Mouse (Mus musculus): Measurements from ENCODE around the gene Stk26. TPM values are rescaled to one million over a fixed set of nuclear protein-coding genes. Genes with fewer than 3 reads are reported as not detected.

Stk26 gene
- polyA plus RNA-seq (2015; fragmentation: Nextera tagmentation; extraction: Ambion mirVana), result 6.6 and 8.4 TPM in 2 replicates

DNA sequence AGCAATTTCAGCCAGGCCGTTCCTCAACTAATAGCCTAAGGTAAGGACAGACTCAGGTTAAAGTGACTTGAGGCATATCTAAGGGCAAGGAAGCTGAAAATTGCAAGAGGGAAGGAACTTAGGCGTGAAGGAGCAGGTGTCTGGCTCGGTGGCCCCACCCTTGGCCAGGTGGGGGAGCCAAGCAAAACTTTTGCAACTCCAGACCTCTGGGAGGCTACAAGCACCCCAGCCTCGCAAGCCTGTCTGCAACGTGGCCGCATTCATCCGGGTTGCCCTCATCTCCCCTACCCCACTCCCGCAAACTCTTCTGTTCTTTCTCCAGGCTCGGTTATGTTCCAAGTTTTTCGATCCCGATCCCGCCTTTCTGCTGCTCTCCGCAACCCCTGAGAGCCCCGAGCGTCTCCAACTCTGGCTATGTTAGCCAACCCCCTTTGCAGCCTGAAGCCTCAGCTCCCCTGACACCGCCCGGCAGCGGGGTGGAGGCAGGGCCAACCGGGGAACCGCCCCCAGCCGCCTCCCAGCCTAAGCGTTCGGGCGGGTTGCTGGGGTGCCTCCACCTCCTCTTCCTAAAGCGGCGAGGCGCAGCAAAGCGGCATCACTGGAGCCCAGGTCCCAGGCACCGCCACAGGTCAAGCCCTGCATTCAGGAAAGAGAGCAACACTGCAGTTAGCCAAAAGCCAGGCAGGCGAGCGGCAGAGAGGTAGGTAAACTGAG, at the start of gene Stk26:
Gene Stk26, plus strand, starts transcription at position 201 of the 714 bp plus-strand sequence.
- no peaks in the 10 kb centered on the region for H3K9me3 ChIP-seq
- H3K36me3 ChIP-seq, result no peaks in the 10 kb centered on the region
- no peaks in the 10 kb centered on the region for H3K27me3 ChIP-seq (replicated peaks)
- peak within 1 kb of the TSS; percentile 51 for H3K4me3 ChIP-seq (replicated peaks)
- H3K4me1 ChIP-seq, result no peaks in the 10 kb centered on the region
- 18% methylated on average over 31 of the region's 31 CpGs for WGBS
- ATAC-seq (ENCODE audit: insufficient read depth, low FRiP score, low read depth), result peak; percentile 97
- 0 out of 2 replicates have a peak within 1 kb of the TSS, but pooled peaks have one; percentile 9 for H3K9ac ChIP-seq
- H3K4me2 ChIP-seq, result peak within 1 kb of the TSS; percentile 66
- H3K27ac ChIP-seq, result no peak within 1 kb of the TSS

DNA sequence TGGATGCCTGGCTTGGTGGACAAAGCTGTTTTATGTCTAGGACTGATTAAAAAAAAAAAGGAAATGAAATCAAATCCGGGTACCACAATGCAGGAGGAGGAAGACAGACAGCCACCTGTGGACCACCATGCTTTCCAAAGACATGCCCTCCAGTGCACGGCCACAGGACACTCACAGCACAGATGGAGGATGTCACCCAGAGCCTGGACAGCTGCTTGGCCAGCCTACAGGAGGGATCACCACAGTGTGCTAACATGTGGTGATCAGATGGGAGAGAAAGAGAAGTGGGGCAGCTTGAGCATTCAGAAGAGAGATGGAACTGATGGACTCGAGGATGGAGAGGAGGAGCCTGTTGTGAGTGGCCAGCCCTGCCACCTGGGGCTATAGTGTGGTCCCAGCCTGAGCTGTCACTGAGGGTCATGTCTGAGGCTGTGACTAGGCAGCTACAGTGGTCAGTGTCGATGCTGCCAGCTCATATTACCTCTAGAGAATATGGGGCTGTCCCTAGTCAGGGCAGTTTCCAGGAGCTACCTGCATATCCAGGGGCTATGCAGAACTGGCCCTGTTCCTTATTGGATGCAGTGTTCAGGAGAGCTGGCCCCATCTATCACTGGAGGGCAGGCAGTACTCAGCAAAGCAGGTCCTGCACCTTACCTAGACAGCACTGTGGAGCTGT, 47.7 kb upstream of the Stk26 start:
- Histone ChIP-seq H3K9me3 (no peaks in the 10 kb centered on the region), H3K36me3 (no peaks in the 10 kb centered on the region), H3K27ac (no peak overlapping the region), H3K4me2 (no peak overlapping the region), H3K9ac (no peak overlapping the region), H3K4me3 (replicated peaks) (no peak overlapping the region), H3K27me3 (replicated peaks) (no peaks in the 10 kb centered on the region), H3K4me1 (no peaks in the 10 kb centered on the region)
- 44% methylated on average over 4 of the region's 4 CpGs for WGBS
- 0 out of 2 replicates have a peak, but pooled peaks have one; percentile 31 for ATAC-seq (ENCODE audit: insufficient read depth, low FRiP score, low read depth)

GRCm38 (mm10) chrX:50797798-50798197, 43.0 kb upstream of the Stk26 start:
- H3K4me3 ChIP-seq (replicated peaks), result no peak overlapping the region
- WGBS, result 78% methylated on average over 1 of the region's 1 CpGs

DNA sequence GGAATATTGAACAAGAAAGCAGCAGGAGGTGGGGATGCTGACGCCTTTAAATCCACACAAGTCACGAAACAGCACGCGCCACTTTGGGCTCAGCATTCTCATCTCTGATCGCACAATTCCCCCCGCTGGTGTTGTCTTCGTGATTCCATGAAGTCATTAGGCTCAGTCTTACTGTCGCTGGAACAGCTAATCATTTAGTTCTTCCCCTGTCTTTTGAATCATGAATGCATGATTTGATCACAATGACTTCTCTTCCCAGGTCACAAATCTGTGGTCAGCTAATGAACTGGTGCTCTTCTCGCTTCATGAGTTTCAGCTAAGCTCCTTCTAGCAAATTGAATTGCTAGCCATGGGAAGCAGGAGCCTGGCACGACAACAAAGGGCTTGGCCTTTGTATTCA, 42.3 kb upstream of the Stk26 start:
- no peaks in the 10 kb centered on the region for H3K9me3 ChIP-seq
- 81% methylated on average over 10 of the region's 10 CpGs for WGBS
- no peaks in the 10 kb centered on the region for H3K4me1 ChIP-seq
- H3K4me3 ChIP-seq (replicated peaks), result no peak overlapping the region
- H3K27me3 ChIP-seq (replicated peaks), result no peaks in the 10 kb centered on the region
- H3K27ac ChIP-seq, result no peak overlapping the region
- no peak overlapping the region for H3K9ac ChIP-seq
- no peak overlapping the region for H3K4me2 ChIP-seq
- ATAC-seq (ENCODE audit: insufficient read depth, low FRiP score, low read depth), result no peak
- H3K36me3 ChIP-seq, result no peaks in the 10 kb centered on the region

More at GRCm38 (mm10) chrX:50797798-50798197, 43.0 kb upstream of the Stk26 start:
- Histone ChIP-seq H3K4me2 (no peak overlapping the region), H3K27me3 (replicated peaks) (no peaks in the 10 kb centered on the region), H3K9ac (no peak overlapping the region), H3K36me3 (no peaks in the 10 kb centered on the region), H3K4me1 (no peaks in the 10 kb centered on the region), H3K27ac (no peak overlapping the region), H3K9me3 (no peaks in the 10 kb centered on the region)
- no peak for ATAC-seq (ENCODE audit: insufficient read depth, low FRiP score, low read depth)

- Histone ChIP-seq H3K4me3 (replicated peaks) (no peak overlapping the region), H3K27ac (no peak overlapping the region), H3K4me1 (no peaks in the 10 kb centered on the region), H3K9ac (no peak overlapping the region), H3K36me3 (no peaks in the 10 kb centered on the region), H3K4me2 (no peak overlapping the region), H3K27me3 (replicated peaks) (no peaks in the 10 kb centered on the region), H3K9me3 (no peaks in the 10 kb centered on the region)
- WGBS, result 51% methylated on average over 8 of the region's 8 CpGs
- ATAC-seq (ENCODE audit: insufficient read depth, low FRiP score, low read depth), result no peak
These were observed 41.1 kb upstream of the Stk26 start for GRCm38 (mm10) chrX:50799656-50800188.

DNA sequence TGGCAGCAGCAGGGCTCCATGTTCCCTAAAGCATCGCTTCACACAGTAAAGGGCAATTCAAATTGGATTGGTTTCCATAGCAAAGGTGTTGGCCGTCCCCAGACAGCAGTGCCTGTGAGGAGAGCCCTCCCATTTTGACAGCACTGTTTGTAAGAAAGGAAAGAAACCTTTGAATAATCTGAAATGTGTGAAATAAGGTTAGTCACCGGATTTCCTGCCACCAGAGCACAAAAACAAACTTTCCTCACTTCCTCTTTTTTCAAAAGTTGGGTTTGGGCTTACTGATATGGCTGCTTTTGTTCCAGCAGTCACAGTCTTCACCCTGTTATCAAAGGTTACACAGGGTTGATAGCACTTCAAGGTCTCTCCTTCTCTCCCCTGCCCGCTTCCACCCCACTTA, 35.2 kb upstream of the Stk26 start:
- H3K27ac ChIP-seq, result no peak overlapping the region
- H3K9me3 ChIP-seq, result no peaks in the 10 kb centered on the region
- peak; percentile 50; the same call in 1 of the 2 replicates for ATAC-seq (ENCODE audit: insufficient read depth, low FRiP score, low read depth)
- H3K9ac ChIP-seq, result no peak overlapping the region
- WGBS, result 51% methylated on average over 4 of the region's 4 CpGs
- no peaks in the 10 kb centered on the region for H3K36me3 ChIP-seq
- no peak overlapping the region for H3K4me3 ChIP-seq (replicated peaks)
- H3K4me1 ChIP-seq, result no peaks in the 10 kb centered on the region
- no peak overlapping the region for H3K4me2 ChIP-seq
- no peaks in the 10 kb centered on the region for H3K27me3 ChIP-seq (replicated peaks)

DNA sequence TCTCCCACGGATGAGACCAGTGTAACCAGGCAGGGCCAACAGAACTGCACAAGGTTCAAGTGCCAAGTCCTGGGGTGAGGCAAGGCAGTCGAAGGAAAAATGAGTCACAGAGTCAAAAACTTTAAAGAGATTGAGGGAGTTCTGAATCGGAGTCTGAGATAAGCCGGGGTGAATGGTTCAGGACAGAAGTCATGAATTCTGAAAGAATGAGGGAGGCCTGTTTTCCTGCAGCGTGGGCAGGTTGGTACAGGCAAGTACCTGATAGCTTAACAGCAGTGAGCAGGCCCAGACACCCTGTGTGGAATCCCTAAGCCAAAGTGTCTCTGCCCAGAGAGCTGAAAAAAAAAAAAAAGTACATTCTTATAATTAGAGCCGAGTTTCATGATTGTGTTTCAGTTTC, 17.0 kb upstream of the Stk26 start:
- H3K4me3 ChIP-seq (replicated peaks), result no peak overlapping the region
- WGBS, result 48% methylated on average over 6 of the region's 6 CpGs
- H3K4me2 ChIP-seq, result no peak overlapping the region

DNA sequence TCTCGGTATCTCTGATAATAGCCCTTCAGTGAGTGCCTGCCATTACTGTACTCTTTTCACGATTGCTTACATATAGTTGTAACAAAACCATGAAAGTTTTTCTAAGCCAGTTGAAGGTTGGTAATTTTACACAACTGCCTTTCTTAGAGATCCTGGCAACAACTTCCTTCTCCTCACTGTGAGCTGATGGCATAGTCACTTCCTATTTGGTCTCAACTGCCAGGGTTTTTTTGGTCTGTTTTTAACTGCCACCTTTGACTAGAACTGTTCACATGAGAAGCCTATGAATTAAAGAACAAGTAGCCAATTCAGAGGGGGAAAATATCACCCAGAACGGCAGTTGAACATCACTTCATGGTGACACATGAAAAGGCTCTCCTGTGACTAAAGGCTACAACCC, 5.3 kb upstream of the Stk26 start:
- H3K4me1 ChIP-seq, result no peaks in the 10 kb centered on the region
- H3K4me3 ChIP-seq (replicated peaks), result no peak overlapping the region
- no peak overlapping the region for H3K9ac ChIP-seq
- 82% methylated on average over 3 of the region's 3 CpGs for WGBS
- H3K27ac ChIP-seq, result no peak overlapping the region
- no peak overlapping the region for H3K4me2 ChIP-seq
- H3K36me3 ChIP-seq, result no peaks in the 10 kb centered on the region
- H3K9me3 ChIP-seq, result no peaks in the 10 kb centered on the region
- ATAC-seq (ENCODE audit: insufficient read depth, low FRiP score, low read depth), result no peak
- no peaks in the 10 kb centered on the region for H3K27me3 ChIP-seq (replicated peaks)

More for the DNA sequence above, 17.0 kb upstream of the Stk26 start:
- H3K27me3 ChIP-seq (replicated peaks), result no peaks in the 10 kb centered on the region
- ATAC-seq (ENCODE audit: insufficient read depth, low FRiP score, low read depth), result no peak; the same call in 1 of the 2 replicates
- no peaks in the 10 kb centered on the region for H3K9me3 ChIP-seq
- H3K36me3 ChIP-seq, result no peaks in the 10 kb centered on the region
- H3K27ac ChIP-seq, result no peak overlapping the region
- no peaks in the 10 kb centered on the region for H3K4me1 ChIP-seq
- H3K9ac ChIP-seq, result no peak overlapping the region

GRCm38 (mm10) chrX:50836029-50836691, 4.7 kb upstream of the Stk26 start:
- Histone ChIP-seq H3K4me1 (no peaks in the 10 kb centered on the region), H3K4me2 (no peak overlapping the region), H3K27ac (no peak overlapping the region), H3K9me3 (no peaks in the 10 kb centered on the region), H3K27me3 (replicated peaks) (no peaks in the 10 kb centered on the region), H3K36me3 (no peaks in the 10 kb centered on the region), H3K9ac (no peak overlapping the region), H3K4me3 (replicated peaks) (no peak overlapping the region)
- no peak for ATAC-seq (ENCODE audit: insufficient read depth, low FRiP score, low read depth)
- WGBS, result 57% methylated on average over 10 of the region's 10 CpGs

GRCm38 (mm10) chrX:50841587-50841986, 740 bp downstream of the Stk26 start:
- no peaks in the 10 kb centered on the region for H3K36me3 ChIP-seq
- H3K9ac ChIP-seq, result no peak overlapping the region
- ATAC-seq (ENCODE audit: insufficient read depth, low FRiP score, low read depth), result peak; percentile 50
- WGBS, result 25% methylated on average over 20 of the region's 23 CpGs
- no peaks in the 10 kb centered on the region for H3K27me3 ChIP-seq (replicated peaks)
- H3K4me3 ChIP-seq (replicated peaks), result peak overlapping the region; percentile 51
- H3K27ac ChIP-seq, result no peak overlapping the region
- H3K4me1 ChIP-seq, result no peaks in the 10 kb centered on the region
- H3K9me3 ChIP-seq, result no peaks in the 10 kb centered on the region
- H3K4me2 ChIP-seq, result peak overlapping the region; percentile 66

GRCm38 (mm10) chrX:50842046-50842445, 1.2 kb downstream of the Stk26 start:
- ATAC-seq (ENCODE audit: insufficient read depth, low FRiP score, low read depth), result no peak
- 49% methylated on average over 9 of the region's 9 CpGs for WGBS
- H3K9ac ChIP-seq, result no peak overlapping the region

More at GRCm38 (mm10) chrX:50842046-50842445, 1.2 kb downstream of the Stk26 start:
- Histone ChIP-seq H3K36me3 (no peaks in the 10 kb centered on the region), H3K4me3 (replicated peaks) (peak overlapping the region; percentile 51), H3K27me3 (replicated peaks) (no peaks in the 10 kb centered on the region), H3K4me2 (peak overlapping the region; percentile 66), H3K9me3 (no peaks in the 10 kb centered on the region), H3K27ac (no peak overlapping the region), H3K4me1 (no peaks in the 10 kb centered on the region)
